Mouse (Mus musculus) Patski (cell line): Measurements from ENCODE around the gene Gm10309. TPM values are rescaled to one million over a fixed set of nuclear protein-coding genes. Genes with fewer than 3 reads are reported as not detected.

ENCODE experiments used
- ATAC-seq: fragments of 100-300 bp; one replicate; pipeline ENCODE4 v1.8.0; 2021
- CTCF ChIA-PET: fragments of 350-600 bp; sonication (Branson Sonifier 250); formaldehyde crosslinking; loops from one replicate; lab custom pipeline; 2022; ENCODE audit warnings: inconsistent platforms; lab: Charles Lee
- POLR2A ChIA-PET: fragments of 350-600 bp; sonication (Branson Sonifier 250); formaldehyde crosslinking; loops from one replicate; lab custom pipeline; 2022; ENCODE audit warnings: antibody characterized with exemption, inconsistent platforms; lab: Charles Lee
- DNase-seq: peaks from one replicate; pipeline ENCODE4 v3.0.0-alpha.2; 2011; ENCODE audit warnings: low read depth, low spot score
- H3K27me3 ChIP-seq: fragments of 371-371 bp; one replicate; pipeline ENCODE4 v1.5.1; 2021
- CTCF ChIP-seq: fragments of 100-300 bp; IDR thresholded peaks from one replicate; pipeline ENCODE4 v1.5.1; 2021
- in situ Hi-C: fragments of 300-500 bp; cut with MboI; formaldehyde crosslinking; loops from 3 replicates; pipeline ENCODE4 v1.11.1; 2018; ENCODE audit warnings: low pct_unique_long_range_greater_than_20kb, mixed read lengths
- polyA plus RNA-seq: library from polyadenylated mRNA; unstranded; gene quantifications from one replicate; pipeline ENCODE4 v1.2.3, GENCODE M21; 2021

The Gm10309 gene
- polyA plus RNA-seq, 1 experiment from 2014 or later, result not detected

DNA sequence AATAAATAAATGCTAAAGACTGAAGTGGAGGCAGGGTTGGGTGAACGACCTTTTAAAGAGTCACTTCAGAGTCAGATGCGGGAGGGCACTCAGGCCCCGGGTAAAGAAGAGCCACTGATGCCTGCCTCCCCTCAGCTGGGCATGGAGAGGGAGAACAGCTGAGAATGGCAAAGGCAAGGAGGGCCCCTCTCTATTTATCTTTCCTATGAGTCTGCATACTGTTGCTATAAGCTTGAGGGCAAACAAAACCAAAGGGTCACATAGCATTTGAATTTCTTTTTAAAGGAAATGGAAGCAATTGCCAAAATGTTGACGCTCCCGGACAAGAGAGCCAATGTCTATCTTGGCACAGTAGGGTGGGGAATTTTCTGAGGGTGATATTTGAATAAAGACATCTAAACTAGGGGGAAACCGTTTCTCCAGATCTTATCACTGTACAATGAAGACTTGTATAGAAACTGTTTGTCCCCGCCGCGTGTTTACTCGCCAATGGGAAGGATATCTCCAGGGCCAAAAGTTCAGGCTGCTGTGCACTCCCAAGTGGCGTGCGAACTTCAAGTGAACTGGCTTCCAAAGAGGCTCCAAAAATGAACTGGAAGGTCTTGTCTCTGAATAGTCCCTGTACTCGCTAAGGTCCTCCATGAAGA is 10.1 kb upstream of the Gm10309 start:
- POLR2A ChIA-PET, result no interaction called here
- ATAC-seq (no peak), DNase-seq (no peak)
- CTCF ChIA-PET, result no interaction called here
- in situ Hi-C loops, result no loop called here
- no peaks in the 10 kb centered on the region for H3K27me3 ChIP-seq
- TF ChIP-seq CTCF, result no peak

DNA sequence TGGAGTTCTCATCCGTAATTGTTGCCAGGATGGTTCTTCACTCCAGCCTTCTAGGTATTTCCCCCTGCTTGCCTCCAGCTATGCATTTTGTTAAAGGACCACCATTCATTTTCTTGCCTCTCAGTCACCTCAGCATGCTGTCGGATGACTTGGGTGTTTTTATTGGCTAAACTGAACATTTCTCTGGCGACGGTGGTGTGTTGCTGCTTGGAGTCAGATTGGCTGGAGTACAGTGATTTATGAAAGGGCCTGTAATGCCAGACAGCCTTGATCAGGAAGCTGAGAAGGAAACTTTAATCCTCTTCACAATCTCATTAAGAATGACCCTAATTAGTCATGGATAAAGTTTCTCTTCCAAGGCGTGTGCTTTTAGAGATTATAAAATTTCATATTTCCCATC is 4.8 kb upstream of the Gm10309 start:
- no peak for ATAC-seq
- no peak for DNase-seq
- in situ Hi-C loops, result no loop called here
- no peak for TF ChIP-seq CTCF
- ChIA-PET CTCF (interaction anchor here (1.6 to 2.0 kb wide), 3 partner anchors 10 to 396 kb away, joined by 3 to 4 read pairs (median 4); no protein-coding TSS in a partner anchor), POLR2A (no interaction called here)
- H3K27me3 ChIP-seq, result no peaks in the 10 kb centered on the region

DNA sequence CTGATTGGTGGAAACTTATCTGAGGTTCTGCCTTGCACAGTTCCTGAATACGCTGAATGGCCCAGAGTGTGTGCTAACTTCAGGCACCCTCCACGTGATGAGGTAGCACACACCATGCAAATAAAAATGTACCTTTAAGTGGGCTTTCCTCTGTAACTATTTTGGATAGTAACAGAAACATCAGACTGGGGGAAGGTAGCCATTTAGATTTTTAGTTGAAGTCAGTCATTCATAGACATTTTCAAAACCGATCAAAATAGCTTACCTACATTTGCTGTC is 3.1 kb upstream of the Gm10309 start:
- ChIA-PET CTCF (interaction anchor here (1.8 kb wide), 1 partner anchor 398 kb away, joined by 4 read pairs; no protein-coding TSS in a partner anchor), POLR2A (no interaction called here)
- ATAC-seq, result no peak
- no peaks in the 10 kb centered on the region for H3K27me3 ChIP-seq
- no peak for TF ChIP-seq CTCF
- in situ Hi-C loops, result no loop called here
- DNase-seq, result no peak

DNA sequence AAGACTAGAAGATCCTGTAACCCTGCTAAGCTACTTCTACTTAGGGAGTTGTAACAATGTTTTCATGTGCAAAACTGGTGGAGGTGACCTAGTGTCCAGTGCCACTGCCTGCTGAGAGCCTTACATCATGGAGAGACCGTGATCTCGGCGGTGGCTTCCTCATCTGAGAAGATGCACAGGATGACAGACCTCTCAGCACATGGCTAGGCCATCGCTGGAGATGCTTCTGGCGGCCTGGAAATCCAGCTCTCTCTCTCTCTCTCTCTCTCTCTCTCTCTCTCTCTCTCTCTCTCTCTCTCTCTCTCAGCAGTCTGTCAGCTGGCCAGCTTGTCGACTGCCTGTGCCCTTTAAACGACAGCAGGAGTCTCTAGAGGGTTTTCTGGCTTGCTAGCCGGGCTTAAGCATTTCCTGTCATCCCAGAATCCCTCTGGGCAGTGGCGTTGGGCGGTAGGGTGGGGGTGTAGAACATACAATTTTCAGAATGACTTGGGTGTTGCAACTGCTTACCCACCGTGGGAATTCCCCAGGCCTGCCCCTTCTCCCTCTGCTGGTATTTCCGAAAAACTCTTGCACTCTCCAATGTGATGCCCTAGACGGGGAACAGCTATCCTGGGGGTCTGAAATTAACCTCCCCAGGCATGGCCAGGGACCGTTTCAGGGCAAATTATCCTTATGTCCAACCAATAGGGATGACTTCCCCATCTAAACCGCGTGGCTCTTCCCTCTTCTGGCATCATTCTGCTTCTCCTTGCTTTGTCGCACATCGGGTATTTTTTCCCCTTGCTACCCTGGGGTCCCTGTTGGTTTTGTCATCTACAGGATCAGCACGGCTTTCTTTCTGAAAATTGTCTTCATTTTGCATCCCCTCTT is 2.5 kb upstream of the Gm10309 start:
- no peak for TF ChIP-seq CTCF
- ATAC-seq (no peak), DNase-seq (no peak)
- no peaks in the 10 kb centered on the region for H3K27me3 ChIP-seq
- POLR2A ChIA-PET, result no interaction called here
- CTCF ChIA-PET, result no interaction called here
- in situ Hi-C loops, result no loop called here

DNA sequence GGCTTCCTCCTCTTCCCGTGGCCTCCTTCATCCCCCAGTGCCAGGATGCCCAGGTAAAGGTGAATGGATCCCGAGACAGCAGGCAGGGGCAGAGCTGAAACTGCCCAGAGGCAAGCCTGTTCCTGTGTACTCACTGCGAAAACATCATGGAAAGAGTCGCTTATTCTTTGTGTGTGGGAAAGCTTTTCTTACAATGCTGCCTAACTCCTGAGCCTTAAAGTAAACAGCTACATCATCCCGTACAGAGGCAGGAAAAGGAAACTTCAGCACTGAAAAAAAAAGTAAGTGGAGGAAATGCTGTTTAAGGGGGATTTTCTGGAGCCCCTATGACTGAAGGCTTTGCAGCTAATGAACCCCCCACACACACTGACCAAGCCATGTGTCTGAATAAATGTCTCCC is 1.8 kb upstream of the Gm10309 start:
- in situ Hi-C loops, result no loop called here
- DNase-seq (no peak), ATAC-seq (no peak)
- TF ChIP-seq CTCF, result no peak
- H3K27me3 ChIP-seq, result no peaks in the 10 kb centered on the region
- CTCF ChIA-PET, result no interaction called here
- POLR2A ChIA-PET, result no interaction called here

DNA sequence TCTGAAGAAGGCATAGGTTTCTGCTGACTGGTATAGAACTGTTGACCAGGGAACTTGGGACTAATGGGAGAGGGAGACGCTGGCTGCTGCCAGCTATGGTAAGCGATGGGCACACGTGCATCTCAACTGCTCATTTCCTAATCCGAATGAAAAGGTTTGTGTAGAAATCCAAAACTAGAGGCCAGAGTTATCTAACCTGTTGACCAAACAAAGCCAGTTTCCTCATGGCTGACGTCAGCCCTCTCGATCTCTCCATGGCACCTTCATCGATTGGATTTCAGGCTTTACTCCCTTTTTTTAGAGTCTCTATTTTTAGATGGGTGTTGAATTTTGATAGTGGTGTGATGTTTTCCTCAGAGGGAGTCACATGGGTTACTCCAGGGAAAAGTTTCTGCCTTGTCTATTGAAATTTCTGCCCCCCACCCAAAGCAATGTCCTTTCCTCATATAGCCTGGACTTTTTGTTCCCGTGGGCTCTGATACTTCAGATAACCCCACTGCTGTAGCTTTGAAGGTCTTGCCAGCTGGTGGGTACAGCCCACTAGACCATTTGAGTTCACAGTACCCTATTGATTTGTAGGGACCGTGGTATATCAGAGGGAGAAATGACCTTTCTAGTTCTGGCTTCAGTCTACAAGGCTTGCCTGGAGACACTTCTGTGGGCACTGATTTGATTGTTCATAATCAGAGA is 1.7 kb downstream of the Gm10309 start:
- CTCF ChIA-PET, result no interaction called here
- no peaks in the 10 kb centered on the region for H3K27me3 ChIP-seq
- no peak for TF ChIP-seq CTCF
- POLR2A ChIA-PET, result no interaction called here
- DNase-seq, result no peak
- in situ Hi-C loops, result no loop called here
- no peak for ATAC-seq

DNA sequence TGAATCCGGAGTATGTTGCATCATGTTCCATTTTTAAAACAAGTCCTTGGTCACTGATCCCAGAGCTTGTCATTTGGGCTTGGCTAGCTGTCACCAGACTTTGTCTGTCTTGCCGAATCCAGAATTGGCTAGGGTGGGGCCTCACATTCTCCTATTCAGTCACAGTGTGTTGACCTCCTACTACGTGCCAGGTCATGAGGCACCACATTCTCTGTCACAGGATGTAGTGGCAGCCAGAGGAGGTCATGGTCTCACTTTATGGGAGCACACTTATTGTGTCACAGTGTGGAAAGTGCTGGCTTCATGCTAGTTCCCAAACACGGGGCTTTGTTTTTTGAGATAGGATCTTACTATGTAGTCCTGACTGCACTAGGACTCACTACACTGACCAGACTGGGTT is 3.6 kb downstream of the Gm10309 start:
- ATAC-seq (no peak), DNase-seq (no peak)
- CTCF ChIA-PET, result no interaction called here
- in situ Hi-C loops, result no loop called here
- no peaks in the 10 kb centered on the region for H3K27me3 ChIP-seq
- POLR2A ChIA-PET, result no interaction called here
- TF ChIP-seq CTCF, result no peak

DNA sequence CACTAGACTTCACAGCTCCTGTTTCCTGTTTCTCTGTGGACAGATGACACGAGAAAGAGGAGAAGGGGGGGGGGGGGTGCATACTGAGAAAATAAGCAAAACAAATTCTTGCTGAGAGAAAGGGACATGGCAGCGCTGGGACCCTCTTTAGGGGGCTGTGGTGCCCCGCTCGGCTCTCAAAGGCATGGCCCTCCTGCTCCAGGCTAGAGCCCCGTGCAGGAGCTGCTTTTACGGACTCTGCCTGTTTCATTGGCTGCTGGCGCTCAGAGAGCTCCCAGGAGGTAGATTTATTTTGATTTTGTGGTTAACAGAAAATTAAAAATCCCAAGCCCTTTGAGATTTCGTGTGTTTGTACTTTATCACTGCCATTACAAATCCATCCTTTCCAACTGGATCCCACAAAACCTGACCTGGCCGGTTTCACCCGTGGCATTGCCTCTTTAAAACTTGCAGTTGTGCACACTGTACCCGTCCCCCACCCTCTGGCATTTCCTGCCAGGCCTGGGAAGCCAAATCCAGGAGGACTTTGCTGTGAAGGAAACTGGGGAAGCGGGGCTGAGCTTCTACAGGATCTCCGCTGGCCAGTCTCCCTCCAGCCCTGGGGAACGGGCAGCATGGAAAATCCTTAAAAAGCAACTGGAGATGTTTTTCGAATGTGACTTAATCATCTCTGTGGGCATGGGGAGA is 5.5 kb downstream of the Gm10309 start:
- in situ Hi-C loops, result loop anchor here (25.0 kb wide), 2 partner anchors 763 to 1088 kb away; partner anchors contain the start of gene Mcfd2
- ATAC-seq (no peak), DNase-seq (no peak)
- no peaks in the 10 kb centered on the region for H3K27me3 ChIP-seq
- TF ChIP-seq CTCF, result no peak
- ChIA-PET CTCF (interaction anchor here (1.0 to 2.3 kb wide), 3 partner anchors 10 to 406 kb away, joined by 3 to 7 read pairs (median 3); no protein-coding TSS in a partner anchor), POLR2A (no interaction called here)

DNA sequence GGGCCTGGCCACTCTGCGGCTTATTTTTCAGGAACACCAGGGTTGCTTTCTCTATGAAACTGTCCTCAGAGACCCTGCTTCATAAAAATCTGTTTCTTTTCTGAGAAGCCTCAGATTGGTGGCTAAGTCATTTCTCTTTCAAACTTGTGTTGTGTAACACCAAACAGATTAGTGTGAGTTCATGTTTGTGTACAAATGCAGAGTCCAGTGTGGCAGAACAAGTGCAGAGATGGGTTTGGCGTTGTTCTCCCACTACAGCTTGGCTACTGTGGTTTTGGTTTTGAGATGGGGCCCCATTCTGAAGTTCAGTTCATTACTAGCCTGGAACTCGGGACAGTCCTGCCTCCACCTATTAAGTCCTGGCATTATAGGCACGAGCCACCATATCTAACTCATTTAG is 7.7 kb downstream of the Gm10309 start:
- CTCF ChIA-PET, result interaction anchor here (1.8 kb wide), 1 partner anchor 408 kb away, joined by 7 read pairs; no protein-coding TSS in a partner anchor
- no peak for TF ChIP-seq CTCF
- DNase-seq (no peak), ATAC-seq (no peak)
- in situ Hi-C loops, result loop anchor here (25.0 kb wide), 2 partner anchors 765 to 1090 kb away; partner anchors contain the start of gene Mcfd2
- POLR2A ChIA-PET, result no interaction called here
- no peaks in the 10 kb centered on the region for H3K27me3 ChIP-seq

DNA sequence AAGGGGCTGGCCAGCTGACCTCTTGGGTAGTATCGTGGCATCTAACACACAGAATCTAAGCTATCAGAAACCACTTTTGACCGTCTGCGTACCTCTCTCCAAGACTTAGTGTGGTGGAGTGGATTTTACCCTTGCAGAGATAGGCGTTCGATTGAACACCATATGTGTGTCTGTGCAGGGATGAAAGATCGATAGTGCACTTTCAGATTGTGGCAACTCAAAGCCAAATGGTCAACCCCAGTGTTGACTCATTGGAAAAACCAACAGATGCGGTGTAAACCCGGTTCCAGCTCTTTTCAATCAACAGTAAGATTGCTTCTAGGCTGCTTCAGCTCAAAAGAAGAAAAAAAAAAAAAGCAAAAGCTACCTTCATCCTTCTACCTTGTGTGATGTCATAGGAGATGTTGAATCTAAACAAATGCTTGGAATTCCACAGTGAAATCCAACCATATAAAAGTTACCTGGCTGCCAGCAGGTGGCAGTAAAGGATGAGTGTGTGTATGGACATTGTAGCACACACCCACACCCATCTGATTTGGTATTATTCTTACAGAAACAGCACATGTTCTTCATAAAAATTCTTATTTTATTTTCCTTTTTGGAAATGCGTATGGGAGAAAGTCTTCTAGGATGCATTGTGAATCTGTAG is 8.8 kb downstream of the Gm10309 start:
- H3K27me3 ChIP-seq, result no peaks in the 10 kb centered on the region
- peak; percentile 64 for TF ChIP-seq CTCF
- ChIA-PET CTCF (interaction anchor here (0.7 to 1.8 kb wide), 2 partner anchors 34 to 409 kb away, joined by 4 to 7 read pairs; no protein-coding TSS in a partner anchor), POLR2A (no interaction called here)
- in situ Hi-C loops, result loop anchor here (25.0 kb wide), 2 partner anchors 766 to 1091 kb away; partner anchors contain the start of gene Mcfd2
- ATAC-seq (no peak), DNase-seq (peak; percentile 13)
